Mouse (Mus musculus) neural tube, embryonic 12.5 days (tissue): ENCODE data around the gene Wasl. TPM values are rescaled to one million over a fixed set of nuclear protein-coding genes. Genes with fewer than 3 reads are reported as not detected.

Source experiments
- ATAC-seq: fragments of 200-750 bp; cut with Nextera tagmentation; 2 replicates; pipeline ENCODE4 v1.8.0; 2017; ENCODE audit warnings: low read depth, mild to moderate bottlenecking, moderate TSS enrichment, moderate library complexity; ENCODE audit not compliant: low FRiP score
- H3K27ac ChIP-seq: fragments of 300-500 bp; sonication (generic); 2 replicates; pipeline ENCODE4 v1.5.1; 2016
- H3K27me3 ChIP-seq: fragments of 300-500 bp; sonication (generic); replicated peaks from 2 replicates; pipeline ENCODE4 v1.6.1; 2016; ENCODE audit warnings: mild to moderate bottlenecking
- H3K36me3 ChIP-seq: fragments of 300-500 bp; sonication (generic); 2 replicates; pipeline ENCODE4 v1.6.1; 2016; ENCODE audit warnings: mild to moderate bottlenecking
- H3K4me1 ChIP-seq: fragments of 300-500 bp; sonication (generic); 2 replicates; pipeline ENCODE4 v1.6.1; 2016
- H3K4me2 ChIP-seq: fragments of 300-500 bp; sonication (generic); replicated peaks from 2 replicates; pipeline ENCODE4 v1.6.1; 2016; ENCODE audit warnings: mild to moderate bottlenecking
- H3K4me3 ChIP-seq: fragments of 300-500 bp; sonication (generic); 2 replicates; pipeline ENCODE4 v1.5.1; 2016
- H3K9ac ChIP-seq: fragments of 300-500 bp; sonication (generic); 2 replicates; pipeline ENCODE4 v1.6.1; 2016; ENCODE audit warnings: mild to moderate bottlenecking
- H3K9me3 ChIP-seq: fragments of 300-500 bp; sonication (generic); 2 replicates; pipeline ENCODE4 v1.6.1; 2016; ENCODE audit warnings: mild to moderate bottlenecking
- WGBS: fragments of 180-500 bp; shearing (Covaris S2); methylation state at CpG from one replicate; pipeline ENCODE4 v1.1.7; 2016; 5-methylcytosine and 5-hydroxymethylcytosine counted together
- polyA plus RNA-seq: library from polyadenylated mRNA; unstranded; fragments of >200 nt; fragmentation: Nextera tagmentation; extraction: Ambion mirVana; gene quantifications from 2 replicates; pipeline ENCODE4 v1.2.1, GENCODE M21; 2016

The Wasl gene
- polyA plus RNA-seq = 57.5 and 78.8 TPM in 2 replicates

DNA sequence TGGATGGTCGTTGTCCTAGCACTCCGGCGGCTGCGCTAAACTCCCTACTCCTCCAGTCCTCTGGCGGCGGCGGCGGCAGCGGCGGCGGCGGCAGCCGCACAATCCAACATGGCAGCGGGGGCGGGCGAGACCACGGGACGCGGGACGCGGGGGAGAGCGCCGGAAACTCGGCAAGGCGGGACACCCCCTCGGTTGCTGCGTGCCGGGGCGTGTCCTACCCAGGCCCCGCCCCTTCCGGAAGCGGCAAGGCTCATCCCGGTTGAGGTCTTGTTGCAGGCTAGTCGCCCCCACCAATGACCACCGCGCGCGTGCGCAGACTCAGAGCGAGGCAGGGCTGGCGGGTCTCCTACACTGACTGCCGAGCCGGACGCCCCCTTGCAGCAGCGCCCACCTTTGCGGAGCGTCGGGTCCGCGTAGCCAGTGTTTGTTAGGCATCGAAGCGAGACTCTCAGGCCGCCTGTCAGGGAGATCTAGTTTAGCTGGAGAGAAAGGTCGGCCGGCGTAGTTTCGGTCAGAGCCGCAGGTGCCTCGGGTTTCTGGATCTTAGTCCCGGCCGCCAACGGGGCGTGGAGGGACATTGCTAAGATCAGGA lies at the start of gene Wasl:
TSS of gene Wasl (minus strand) at position 143 of the 592 bp plus-strand sequence.
- no peaks in the 10 kb centered on the region for H3K36me3 ChIP-seq
- H3K4me2 ChIP-seq = peak within 1 kb of the TSS; percentile 91
- peak; percentile 99 for ATAC-seq
- H3K4me1 ChIP-seq = peaks cover 13% of the 10 kb centered on the region
- H3K4me3 ChIP-seq = peak within 1 kb of the TSS; percentile 82
- no peaks in the 10 kb centered on the region for H3K27me3 ChIP-seq
- under 1% methylated on average over 63 of the region's 63 CpGs for WGBS
- H3K9ac ChIP-seq = peak within 1 kb of the TSS; percentile 86
- H3K27ac ChIP-seq = peak within 1 kb of the TSS; percentile 90
- no peaks in the 10 kb centered on the region for H3K9me3 ChIP-seq

DNA sequence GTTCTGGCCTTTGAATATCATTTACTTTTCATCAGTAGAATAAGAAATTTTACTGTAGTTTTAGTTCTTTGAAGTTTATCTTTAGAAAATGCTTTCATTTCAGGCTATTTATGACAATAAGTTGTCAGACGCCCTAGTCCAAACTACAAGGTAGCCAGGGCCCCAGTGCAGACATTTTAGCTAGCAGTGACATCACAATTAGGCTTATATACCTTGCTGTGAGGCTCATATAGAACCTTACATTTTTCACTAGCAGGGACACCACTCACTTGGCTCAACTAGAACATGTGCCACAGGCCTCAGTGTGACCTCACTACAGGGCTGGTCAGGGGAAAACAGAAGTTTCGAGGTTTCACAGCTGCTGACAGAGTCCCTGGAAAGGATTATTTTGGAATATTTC lies 42.7 kb upstream of the Wasl start:
- H3K4me2 ChIP-seq = no peak overlapping the region
- no peak overlapping the region for H3K27ac ChIP-seq
- no peak for ATAC-seq
- H3K36me3 ChIP-seq = no peaks in the 10 kb centered on the region
- no peaks in the 10 kb centered on the region for H3K4me1 ChIP-seq
- no peaks in the 10 kb centered on the region for H3K27me3 ChIP-seq
- WGBS = 79% methylated on average over 2 of the region's 2 CpGs
- H3K9ac ChIP-seq = no peak overlapping the region
- no peak overlapping the region for H3K4me3 ChIP-seq
- H3K9me3 ChIP-seq = no peaks in the 10 kb centered on the region

DNA sequence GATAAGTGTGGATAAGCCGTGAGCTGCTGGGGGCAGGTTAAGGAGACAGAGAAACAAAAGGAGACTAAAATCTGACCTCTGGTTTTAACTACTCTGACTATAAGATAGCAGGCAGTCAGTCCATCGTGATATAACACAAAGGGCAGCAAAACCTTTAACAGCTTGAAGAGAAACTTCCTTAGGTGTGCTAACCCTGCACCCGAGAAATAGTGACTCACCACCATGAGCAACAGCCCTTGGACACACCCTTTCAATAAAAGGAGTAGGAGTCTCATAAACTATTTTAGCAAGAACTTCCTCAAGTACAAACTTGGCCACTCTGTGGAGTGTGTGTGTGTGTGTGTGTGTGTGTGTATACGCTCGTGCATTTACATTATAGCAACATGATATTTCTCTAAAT lies 42.3 kb upstream of the Wasl start:
- Histone ChIP-seq H3K4me1 (no peaks in the 10 kb centered on the region), H3K36me3 (no peaks in the 10 kb centered on the region), H3K4me2 (no peak overlapping the region), H3K4me3 (no peak overlapping the region), H3K9me3 (no peaks in the 10 kb centered on the region), H3K9ac (no peak overlapping the region), H3K27ac (no peak overlapping the region), H3K27me3 (no peaks in the 10 kb centered on the region)
- no peak for ATAC-seq
- WGBS = 89% methylated on average over 5 of the region's 5 CpGs

DNA sequence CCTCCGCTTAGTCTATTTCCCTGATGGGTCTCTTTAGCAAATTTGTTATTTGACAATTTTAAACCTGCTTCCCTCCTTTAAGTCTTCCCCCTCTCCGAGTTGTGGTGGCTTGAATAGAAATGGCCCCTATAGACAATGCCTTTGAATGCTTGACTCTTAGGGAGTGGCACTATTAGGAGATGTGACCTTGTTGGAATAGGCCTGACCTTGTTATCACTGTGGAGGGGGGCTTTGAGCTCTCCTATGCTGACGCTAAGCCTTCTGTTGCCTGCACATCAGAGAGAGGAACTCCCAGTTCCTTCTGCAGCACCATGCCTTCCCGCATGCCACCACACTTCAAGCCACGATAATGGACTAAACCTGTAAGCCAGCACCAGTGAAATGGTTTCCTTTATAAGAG lies 32.4 kb upstream of the Wasl start:
- H3K9me3 ChIP-seq = no peaks in the 10 kb centered on the region
- H3K4me3 ChIP-seq = no peak overlapping the region
- ATAC-seq = no peak
- no peaks in the 10 kb centered on the region for H3K36me3 ChIP-seq
- WGBS = 89% methylated on average over 5 of the region's 5 CpGs
- H3K27ac ChIP-seq = no peak overlapping the region
- no peaks in the 10 kb centered on the region for H3K4me1 ChIP-seq
- H3K27me3 ChIP-seq = no peaks in the 10 kb centered on the region
- no peak overlapping the region for H3K4me2 ChIP-seq
- H3K9ac ChIP-seq = no peak overlapping the region

DNA sequence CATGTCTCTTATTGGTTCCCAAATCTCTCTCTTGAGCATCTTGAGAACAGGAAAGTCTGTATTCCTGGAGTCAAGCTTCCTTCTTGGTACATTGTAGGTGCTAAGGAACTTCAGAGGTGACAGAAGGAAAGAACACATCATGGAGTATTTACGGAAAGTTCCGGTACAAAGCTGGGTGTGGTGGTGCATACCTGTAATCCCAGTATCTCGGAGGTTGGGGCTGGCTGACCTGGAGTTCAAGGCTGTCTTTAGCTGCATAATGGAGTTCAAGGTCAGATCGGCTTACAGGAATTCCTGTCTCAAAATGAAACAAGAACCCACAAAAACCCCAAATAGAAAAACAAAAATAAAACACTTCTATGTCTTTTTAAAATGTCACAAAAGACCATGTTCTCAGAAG lies 31.3 kb upstream of the Wasl start:
- 93% methylated on average over 4 of the region's 4 CpGs for WGBS
- no peak for ATAC-seq
- H3K27ac ChIP-seq = no peak overlapping the region
- H3K9me3 ChIP-seq = no peaks in the 10 kb centered on the region
- no peaks in the 10 kb centered on the region for H3K4me1 ChIP-seq
- no peak overlapping the region for H3K4me2 ChIP-seq
- H3K4me3 ChIP-seq = no peak overlapping the region
- H3K9ac ChIP-seq = no peak overlapping the region
- no peaks in the 10 kb centered on the region for H3K36me3 ChIP-seq
- no peaks in the 10 kb centered on the region for H3K27me3 ChIP-seq

DNA sequence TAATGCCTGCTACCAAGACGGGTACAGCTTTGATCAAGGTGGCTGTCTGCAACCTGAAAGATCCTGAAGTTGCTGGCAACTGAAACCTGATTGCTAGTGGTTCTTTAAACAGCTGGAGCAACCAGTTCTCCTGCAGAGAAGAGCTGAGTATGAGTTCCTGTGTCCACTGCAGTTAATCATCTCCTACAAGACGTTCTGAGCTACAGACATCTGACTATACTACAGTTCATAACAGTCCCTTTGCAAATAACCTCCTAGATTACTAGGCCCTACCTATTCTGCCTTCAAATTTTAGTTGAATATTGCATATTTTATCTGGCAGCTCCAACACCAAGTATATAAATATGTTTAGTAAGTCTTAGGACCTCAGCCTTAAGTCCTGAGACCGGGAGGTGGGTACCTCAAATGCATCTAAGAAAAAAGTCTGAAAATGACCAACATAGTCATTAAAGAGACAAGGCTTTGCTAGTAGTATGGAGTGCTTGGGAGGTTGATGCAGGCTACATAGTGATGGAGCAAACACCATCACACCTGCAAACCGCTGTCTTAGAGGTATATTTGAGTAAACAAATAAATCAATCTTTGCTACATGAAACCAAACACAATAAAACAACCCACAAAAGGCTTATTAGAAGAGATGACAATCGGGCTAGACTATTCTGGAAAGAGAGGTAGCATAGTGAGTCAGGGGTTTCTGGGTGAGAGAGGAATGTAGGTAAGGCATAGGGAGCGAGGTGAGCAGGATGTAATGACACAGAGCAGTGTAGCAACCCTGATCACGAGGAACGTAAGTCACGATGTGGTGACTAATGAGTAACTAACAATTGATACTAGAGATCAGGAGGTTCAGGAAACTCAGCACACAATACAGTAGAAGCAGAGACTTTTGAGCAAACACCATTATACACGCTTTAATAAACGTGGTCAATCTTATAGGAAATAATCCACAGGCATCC lies 29.9 kb upstream of the Wasl start:
- 86% methylated on average over 11 of the region's 11 CpGs for WGBS
- Histone ChIP-seq H3K9ac (no peak overlapping the region), H3K36me3 (no peaks in the 10 kb centered on the region), H3K27me3 (no peaks in the 10 kb centered on the region), H3K4me3 (no peak overlapping the region), H3K27ac (no peak overlapping the region), H3K9me3 (no peaks in the 10 kb centered on the region), H3K4me2 (no peak overlapping the region), H3K4me1 (no peaks in the 10 kb centered on the region)
- no peak for ATAC-seq

DNA sequence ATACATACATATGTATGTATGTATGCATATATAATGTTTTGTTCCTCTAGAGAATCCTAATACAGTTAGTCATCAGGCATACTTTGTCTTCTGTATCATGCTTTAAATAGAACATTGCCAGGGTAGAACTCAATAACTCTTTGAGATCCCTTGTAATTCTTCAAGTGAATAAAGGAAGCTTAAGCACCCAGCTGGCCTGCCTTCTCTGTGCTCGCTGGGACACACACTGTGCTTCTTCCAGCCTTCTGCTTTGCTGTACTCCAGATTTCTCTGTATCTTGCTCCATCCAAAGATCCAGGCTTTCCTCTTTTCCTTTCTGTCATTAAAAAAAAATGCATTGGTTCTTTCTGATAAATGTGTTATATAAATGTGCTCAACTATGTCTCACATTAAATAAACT lies 23.1 kb upstream of the Wasl start:
- 33% methylated on average over 1 of the region's 1 CpGs for WGBS
- Histone ChIP-seq H3K9me3 (no peaks in the 10 kb centered on the region), H3K27ac (no peak overlapping the region), H3K4me1 (no peaks in the 10 kb centered on the region), H3K4me2 (no peak overlapping the region), H3K27me3 (no peaks in the 10 kb centered on the region), H3K9ac (no peak overlapping the region), H3K4me3 (no peak overlapping the region), H3K36me3 (no peaks in the 10 kb centered on the region)
- no peak for ATAC-seq

DNA sequence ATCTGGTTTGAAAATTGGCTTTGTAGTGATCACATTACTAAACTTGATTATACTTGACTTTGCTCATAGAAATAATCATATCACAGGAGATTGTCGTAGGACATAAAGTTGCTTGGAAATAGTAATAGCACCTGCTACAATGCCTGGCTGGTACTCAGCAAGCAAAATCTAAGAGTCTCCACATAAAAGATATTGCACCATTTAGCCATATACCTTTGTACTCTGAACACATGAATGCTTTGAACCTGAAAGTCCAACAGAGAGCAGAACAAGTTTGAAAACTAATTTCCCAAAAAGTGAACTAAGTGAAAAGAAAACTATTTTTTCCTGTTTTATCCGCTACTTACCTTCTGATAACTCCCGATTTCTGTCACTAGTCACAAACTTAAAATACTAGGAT lies 18.3 kb upstream of the Wasl start:
- H3K4me3 ChIP-seq = no peak overlapping the region
- H3K9me3 ChIP-seq = no peaks in the 10 kb centered on the region
- H3K4me2 ChIP-seq = no peak overlapping the region
- WGBS = 94% methylated on average over 3 of the region's 3 CpGs
- ATAC-seq = no peak
- no peak overlapping the region for H3K9ac ChIP-seq
- no peaks in the 10 kb centered on the region for H3K4me1 ChIP-seq
- no peak overlapping the region for H3K27ac ChIP-seq
- H3K36me3 ChIP-seq = no peaks in the 10 kb centered on the region
- H3K27me3 ChIP-seq = no peaks in the 10 kb centered on the region

DNA sequence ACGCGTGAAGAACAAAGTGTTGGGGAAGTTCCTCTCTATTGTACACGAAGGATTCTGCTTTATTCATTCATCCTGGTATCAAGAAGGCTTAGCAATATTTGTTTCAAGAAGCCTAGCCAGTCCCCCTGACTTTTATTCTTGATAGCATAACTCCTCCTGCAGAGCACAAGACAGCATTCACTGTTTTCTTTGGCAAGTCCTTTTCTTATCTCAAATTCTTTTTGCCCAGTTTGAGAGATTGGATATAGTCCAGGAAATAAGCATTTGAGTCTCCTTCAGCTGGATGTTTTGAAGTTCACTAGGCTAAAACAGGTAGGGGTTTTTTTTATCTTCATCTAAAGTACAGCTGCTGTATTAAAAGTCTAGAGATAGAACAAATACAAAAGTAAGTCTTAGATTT lies 3.0 kb upstream of the Wasl start:
- no peak overlapping the region for H3K4me2 ChIP-seq
- no peak overlapping the region for H3K4me3 ChIP-seq
- H3K27me3 ChIP-seq = no peaks in the 10 kb centered on the region
- 85% methylated on average over 3 of the region's 3 CpGs for WGBS
- ATAC-seq = no peak
- no peak overlapping the region for H3K9ac ChIP-seq
- H3K36me3 ChIP-seq = no peaks in the 10 kb centered on the region
- peaks cover 5% of the 10 kb centered on the region for H3K4me1 ChIP-seq
- no peaks in the 10 kb centered on the region for H3K9me3 ChIP-seq
- no peak overlapping the region for H3K27ac ChIP-seq

DNA sequence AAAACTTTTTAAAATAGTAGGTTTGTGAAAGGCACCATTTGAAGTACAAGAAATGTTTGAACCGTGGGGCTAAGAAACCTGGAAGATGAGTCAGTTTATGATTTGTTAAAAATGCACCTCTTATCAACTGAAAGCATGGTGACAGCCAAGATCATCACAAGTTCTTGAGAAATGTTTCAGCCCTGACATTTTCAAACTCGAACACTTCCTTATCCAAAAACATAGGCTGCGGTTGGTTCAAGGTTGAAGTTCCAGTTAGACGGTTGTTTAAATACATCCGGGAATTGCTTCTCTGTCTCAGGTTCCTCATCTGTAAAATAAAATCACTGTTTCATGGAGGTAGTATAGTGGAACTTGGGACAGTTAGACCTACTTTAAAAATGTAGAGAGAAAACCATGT lies 1.4 kb upstream of the Wasl start:
- WGBS = 93% methylated on average over 5 of the region's 5 CpGs
- Histone ChIP-seq H3K4me2 (no peak overlapping the region), H3K4me3 (no peak overlapping the region), H3K27me3 (no peaks in the 10 kb centered on the region), H3K9ac (no peak overlapping the region), H3K9me3 (no peaks in the 10 kb centered on the region), H3K36me3 (no peaks in the 10 kb centered on the region), H3K4me1 (peaks cover 13% of the 10 kb centered on the region), H3K27ac (no peak overlapping the region)
- no peak for ATAC-seq

DNA sequence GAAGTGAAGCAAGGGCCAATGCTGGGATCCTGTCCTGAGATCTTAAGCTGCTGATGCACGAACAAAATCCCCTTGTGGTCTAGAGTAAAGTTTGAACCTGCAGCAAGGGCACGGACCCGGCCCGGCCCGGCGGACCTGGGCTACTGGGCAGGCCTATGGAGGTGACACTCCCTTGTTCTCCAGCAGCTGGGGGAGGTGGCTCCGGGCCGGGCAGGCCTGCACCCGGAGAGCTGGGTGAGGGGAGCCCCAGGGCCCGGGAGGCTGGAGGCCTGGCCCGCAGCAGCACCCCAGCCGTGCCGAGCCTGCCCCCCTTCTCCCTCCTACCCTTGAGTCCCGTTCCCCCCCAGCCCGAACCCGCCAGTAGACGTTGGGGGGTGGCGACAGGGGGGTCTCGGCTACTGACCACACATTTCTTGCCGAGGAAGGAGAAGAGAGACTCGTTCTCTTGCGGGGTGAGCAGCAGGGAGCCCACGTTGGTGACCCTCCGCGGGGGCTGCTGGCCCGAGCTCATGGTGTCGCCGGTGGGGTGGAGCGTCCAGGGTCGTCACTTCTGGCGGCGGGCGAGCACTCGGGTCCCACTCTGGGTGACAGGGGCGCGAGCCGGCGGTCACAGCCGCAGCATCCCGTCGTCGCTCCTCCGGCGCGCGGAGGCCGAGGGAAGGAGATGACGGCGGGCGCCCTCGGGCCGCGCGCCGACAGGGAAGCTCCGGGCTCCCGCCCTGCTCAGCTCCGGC lies 509 bp downstream of the Wasl start:
- Histone ChIP-seq H3K9ac (peak overlapping the region; percentile 86), H3K9me3 (no peaks in the 10 kb centered on the region), H3K4me2 (peak overlapping the region; percentile 91), H3K4me1 (peaks cover 13% of the 10 kb centered on the region), H3K27me3 (no peaks in the 10 kb centered on the region), H3K27ac (peak overlapping the region; percentile 90), H3K36me3 (no peaks in the 10 kb centered on the region), H3K4me3 (peak overlapping the region; percentile 82)
- peak; percentile 76 for ATAC-seq
- under 1% methylated on average over 55 of the region's 58 CpGs for WGBS
